Mouse (Mus musculus): ENCODE measurements around the gene Lalba. TPM values are rescaled to one million over a fixed set of nuclear protein-coding genes. Genes with fewer than 3 reads are reported as not detected.
A peak's percentile ranks its signal among the peaks of the same experiment; 100 is the strongest.
"Not testable (repeated sequence)": the region's sequence is repeated elsewhere in the genome, so short reads cannot be mapped to it uniquely, and the experiment has no call there.

The Lalba gene
- polyA plus RNA-seq (2014; fragmentation: Nextera tagmentation; extraction: Ambion mirVana): 0.25 TPM in 1 of 2 replicates, not detected in the other

DNA sequence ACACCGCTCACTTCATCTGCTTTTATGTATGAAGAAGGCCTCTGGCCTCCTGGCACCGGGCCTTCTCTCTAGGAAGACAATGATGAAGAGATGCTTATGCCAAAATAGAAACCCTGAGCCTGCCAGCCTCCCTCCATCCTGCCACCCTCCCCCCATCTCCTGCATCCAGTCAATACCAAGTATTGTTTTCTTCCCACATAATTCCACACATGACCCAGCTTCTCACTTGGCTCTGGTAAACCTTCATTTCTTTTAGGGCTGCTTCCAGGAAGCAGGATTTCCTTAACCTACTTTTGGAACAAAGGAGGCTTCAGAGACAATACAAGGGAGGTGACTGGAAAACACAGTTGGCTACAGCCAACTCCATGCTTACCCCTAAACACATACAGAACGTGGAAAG, at the start of gene Lalba:
Gene Lalba, minus strand, starts transcription at position 21 of the 400 bp plus-strand sequence.
- no peak within 1 kb of the TSS for H3K4me2 ChIP-seq (ENCODE audit: low read depth, low read length, severe bottlenecking)
- no peaks in the 10 kb centered on the region for H3K27me3 ChIP-seq (ENCODE audit: control insufficient read depth, insufficient read depth, low read length)
- no peak within 1 kb of the TSS for H3K4me3 ChIP-seq (ENCODE audit: low read depth, low read length)
- DNase-seq (ENCODE audit: low spot score) (no peak), ATAC-seq (replicated peaks; ENCODE audit: low FRiP score) (no peak)
- H3K9ac ChIP-seq (ENCODE audit: low read length): no peak within 1 kb of the TSS
- no peaks in the 10 kb centered on the region for H3K9me3 ChIP-seq (ENCODE audit: control insufficient read depth, low read length)
- no peaks in the 10 kb centered on the region for H3K4me1 ChIP-seq (replicated peaks; ENCODE audit: control insufficient read depth, insufficient read depth, low read length)
- no peak within 1 kb of the TSS for H3K27ac ChIP-seq (ENCODE audit: low read depth, low read length)
- WGBS: 68% methylated on average over 3 of the region's 3 CpGs
- no peaks in the 10 kb centered on the region for H3K36me3 ChIP-seq (ENCODE audit: control insufficient read depth, insufficient read depth, low read length)

DNA sequence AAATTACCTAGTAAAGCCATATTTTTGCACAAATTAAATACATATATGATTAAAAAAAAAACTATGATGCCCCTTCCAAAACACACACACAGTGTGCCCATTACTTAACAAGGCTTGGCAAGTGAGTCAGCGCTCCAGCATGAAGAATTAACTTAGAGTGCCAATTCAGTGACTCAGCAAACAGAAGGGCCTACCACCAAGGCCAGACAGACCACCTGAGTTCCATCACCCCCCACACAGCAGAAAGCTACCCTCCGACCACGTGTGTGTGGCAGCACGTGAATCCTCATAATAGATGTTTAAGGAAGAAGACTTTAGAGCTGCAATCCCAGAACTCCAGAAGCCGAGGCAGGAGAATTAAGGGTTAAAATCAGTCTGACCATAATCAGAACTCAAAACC, 49.8 kb upstream of the Lalba start:
- peak overlapping the region; percentile 99 for H3K9ac ChIP-seq (ENCODE audit: low read length)

DNA sequence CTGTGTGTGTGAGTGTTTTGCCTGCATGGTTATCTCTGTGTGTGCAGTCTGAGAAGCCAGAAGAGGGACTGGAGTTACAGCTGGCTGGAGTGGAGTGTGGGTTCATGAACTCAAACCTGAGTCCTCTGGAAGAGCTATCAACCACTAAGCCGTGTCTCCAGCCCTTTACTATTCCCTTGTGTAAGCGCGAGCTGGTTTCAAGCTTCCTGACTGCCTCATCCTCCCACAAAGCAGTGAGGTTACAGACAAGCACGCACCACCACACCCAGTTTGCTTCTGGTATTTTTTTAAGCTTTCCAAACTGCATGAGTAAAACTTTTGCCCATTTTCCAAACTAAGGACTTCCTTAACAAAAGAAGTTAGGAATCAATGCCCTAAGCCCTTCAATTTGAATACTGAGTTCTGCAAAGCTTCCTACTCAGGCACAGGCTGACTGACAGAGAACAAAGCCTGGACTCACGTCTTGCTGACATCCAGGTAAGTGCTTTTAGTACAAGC, 45.6 kb upstream of the Lalba start:
- Histone ChIP-seq H3K36me3 (ENCODE audit: control insufficient read depth, insufficient read depth, low read length) (peaks cover 27% of the 10 kb centered on the region; the same call in 1 of the 2 replicates), H3K9me3 (ENCODE audit: control insufficient read depth, low read length) (no peaks in the 10 kb centered on the region), H3K4me1 (replicated peaks; ENCODE audit: control insufficient read depth, insufficient read depth, low read length) (0 out of 2 replicates have a peak, but pooled peaks cover 4% of the 10 kb centered on the region), H3K9ac (ENCODE audit: low read length) (no peak overlapping the region), H3K4me3 (ENCODE audit: low read depth, low read length) (no peak overlapping the region), H3K27me3 (ENCODE audit: control insufficient read depth, insufficient read depth, low read length) (no peaks in the 10 kb centered on the region), H3K27ac (ENCODE audit: low read depth, low read length) (no peak overlapping the region), H3K4me2 (ENCODE audit: low read depth, low read length, severe bottlenecking) (no peak overlapping the region)
- ATAC-seq (replicated peaks; ENCODE audit: low FRiP score): no peak
- WGBS: 89% methylated on average over 5 of the region's 5 CpGs
- DNase-seq (ENCODE audit: low spot score): peak; percentile 32

More for the DNA sequence above, 49.8 kb upstream of the Lalba start:
- Histone ChIP-seq H3K9me3 (ENCODE audit: control insufficient read depth, low read length) (no peaks in the 10 kb centered on the region), H3K4me2 (ENCODE audit: low read depth, low read length, severe bottlenecking) (peak overlapping the region; percentile 82), H3K36me3 (ENCODE audit: control insufficient read depth, insufficient read depth, low read length) (peaks cover 20% of the 10 kb centered on the region; the same call in 1 of the 2 replicates), H3K4me3 (ENCODE audit: low read depth, low read length) (peak overlapping the region; percentile 79), H3K27me3 (ENCODE audit: control insufficient read depth, insufficient read depth, low read length) (no peaks in the 10 kb centered on the region), H3K27ac (ENCODE audit: low read depth, low read length) (no peak overlapping the region), H3K4me1 (replicated peaks; ENCODE audit: control insufficient read depth, insufficient read depth, low read length) (0 out of 2 replicates have a peak, but pooled peaks cover 4% of the 10 kb centered on the region)
- 46% methylated on average over 5 of the region's 5 CpGs for WGBS
- ATAC-seq (replicated peaks; ENCODE audit: low FRiP score): no peak
- no peak for DNase-seq (ENCODE audit: low spot score)

DNA sequence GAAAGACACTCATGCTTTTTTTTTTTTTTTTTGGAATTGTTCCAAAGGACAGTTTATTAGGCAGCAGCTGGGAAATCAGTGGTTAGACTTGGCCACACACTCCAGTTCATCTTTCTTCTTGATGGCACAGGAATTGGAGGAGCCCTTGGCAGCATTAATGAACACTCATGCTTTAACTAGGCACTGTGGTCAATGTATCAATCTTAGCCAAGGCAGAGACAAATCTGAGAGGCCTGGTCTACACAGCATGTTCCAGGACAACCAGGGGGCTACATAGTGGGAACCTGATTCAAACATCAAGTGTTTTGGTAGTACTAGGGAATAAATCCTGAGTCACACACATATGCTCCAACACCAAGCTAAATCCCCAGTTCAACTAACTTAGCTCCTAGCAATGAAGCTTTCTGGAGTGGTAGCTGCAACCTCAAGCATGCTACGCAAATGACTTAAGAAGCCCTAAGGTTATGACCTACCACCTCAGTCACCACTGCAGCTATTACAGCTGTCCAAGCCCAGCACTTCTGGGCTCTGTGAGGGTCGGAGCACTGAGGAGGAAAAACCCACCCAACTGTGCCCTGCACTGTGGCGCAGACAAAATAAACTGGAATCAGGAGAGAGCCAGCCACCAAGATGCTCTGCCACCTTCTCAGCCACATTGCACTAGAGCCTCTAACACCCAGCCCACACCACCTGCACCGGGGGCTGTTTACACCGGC, 44.7 kb upstream of the Lalba start:
- Histone ChIP-seq H3K4me3 (ENCODE audit: low read depth, low read length) (no peak overlapping the region), H3K27ac (ENCODE audit: low read depth, low read length) (no peak overlapping the region), H3K4me2 (ENCODE audit: low read depth, low read length, severe bottlenecking) (no peak overlapping the region), H3K4me1 (replicated peaks; ENCODE audit: control insufficient read depth, insufficient read depth, low read length) (0 out of 2 replicates have a peak, but pooled peaks cover under 1% of the 10 kb centered on the region), H3K9me3 (ENCODE audit: control insufficient read depth, low read length) (no peaks in the 10 kb centered on the region), H3K27me3 (ENCODE audit: control insufficient read depth, insufficient read depth, low read length) (no peaks in the 10 kb centered on the region), H3K36me3 (ENCODE audit: control insufficient read depth, insufficient read depth, low read length) (peaks cover 32% of the 10 kb centered on the region; the same call in 1 of the 2 replicates), H3K9ac (ENCODE audit: low read length) (no peak overlapping the region)
- WGBS: 95% methylated on average over 5 of the region's 5 CpGs
- ATAC-seq (replicated peaks; ENCODE audit: low FRiP score): no peak
- peak; percentile 35 for DNase-seq (ENCODE audit: low spot score)

DNA sequence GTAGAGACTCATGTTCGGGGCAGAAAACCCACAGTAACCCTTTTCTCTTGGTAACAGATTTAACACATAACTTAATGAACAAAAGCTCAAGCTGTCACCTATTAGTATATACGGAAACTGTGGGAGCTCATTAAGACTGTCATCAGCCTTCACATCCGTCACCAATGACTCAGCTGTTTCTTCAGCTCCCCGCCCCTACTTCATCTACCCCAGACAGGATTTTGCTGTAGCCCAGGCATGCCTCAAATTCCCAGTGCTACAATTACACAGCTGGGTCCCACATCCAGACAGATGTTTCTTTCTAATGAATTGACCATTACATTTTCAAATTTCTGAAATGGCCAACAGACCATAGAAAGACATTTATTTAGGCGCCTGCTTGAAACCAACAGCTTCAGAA, 43.5 kb upstream of the Lalba start:
- 78% methylated on average over 5 of the region's 5 CpGs for WGBS
- ATAC-seq (replicated peaks; ENCODE audit: low FRiP score): no peak

DNA sequence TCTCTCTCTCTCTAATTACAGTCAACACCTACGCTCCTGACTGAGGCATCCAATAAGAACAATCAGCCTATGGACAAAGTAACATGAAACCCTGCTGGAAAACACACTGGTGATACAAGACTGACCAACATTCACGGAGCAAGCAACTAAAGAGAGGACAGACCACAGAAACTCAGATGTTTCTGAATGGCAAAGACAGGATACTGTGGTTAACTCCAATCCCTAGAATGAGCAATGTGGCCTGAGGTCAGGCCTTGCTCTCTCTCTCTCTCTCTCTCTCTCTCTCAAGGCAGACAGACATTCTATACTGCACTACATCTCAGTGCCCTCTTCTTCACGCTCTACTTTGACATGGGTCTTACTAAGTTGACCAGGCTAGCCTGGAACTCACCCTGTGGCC, 38.7 kb upstream of the Lalba start:
- H3K4me3 ChIP-seq (ENCODE audit: low read depth, low read length): no peak overlapping the region
- no peaks in the 10 kb centered on the region for H3K4me1 ChIP-seq (replicated peaks; ENCODE audit: control insufficient read depth, insufficient read depth, low read length)
- ATAC-seq (replicated peaks; ENCODE audit: low FRiP score) (no peak), DNase-seq (ENCODE audit: low spot score) (no peak)
- H3K9me3 ChIP-seq (ENCODE audit: control insufficient read depth, low read length): no peaks in the 10 kb centered on the region
- H3K9ac ChIP-seq (ENCODE audit: low read length): no peak overlapping the region
- H3K27ac ChIP-seq (ENCODE audit: low read depth, low read length): no peak overlapping the region
- H3K36me3 ChIP-seq (ENCODE audit: control insufficient read depth, insufficient read depth, low read length): peaks cover 19% of the 10 kb centered on the region; the same call in 1 of the 2 replicates
- H3K4me2 ChIP-seq (ENCODE audit: low read depth, low read length, severe bottlenecking): no peak overlapping the region
- no peaks in the 10 kb centered on the region for H3K27me3 ChIP-seq (ENCODE audit: control insufficient read depth, insufficient read depth, low read length)
- 96% methylated on average over 3 of the region's 3 CpGs for WGBS

More for the DNA sequence above, 43.5 kb upstream of the Lalba start:
- DNase-seq (ENCODE audit: low spot score): peak; percentile 32
- Histone ChIP-seq H3K4me2 (ENCODE audit: low read depth, low read length, severe bottlenecking) (no peak overlapping the region), H3K9ac (ENCODE audit: low read length) (no peak overlapping the region), H3K36me3 (ENCODE audit: control insufficient read depth, insufficient read depth, low read length) (peaks cover 28% of the 10 kb centered on the region; the same call in 1 of the 2 replicates), H3K9me3 (ENCODE audit: control insufficient read depth, low read length) (no peaks in the 10 kb centered on the region), H3K27me3 (ENCODE audit: control insufficient read depth, insufficient read depth, low read length) (no peaks in the 10 kb centered on the region), H3K27ac (ENCODE audit: low read depth, low read length) (no peak overlapping the region), H3K4me1 (replicated peaks; ENCODE audit: control insufficient read depth, insufficient read depth, low read length) (no peaks in the 10 kb centered on the region), H3K4me3 (ENCODE audit: low read depth, low read length) (no peak overlapping the region)

DNA sequence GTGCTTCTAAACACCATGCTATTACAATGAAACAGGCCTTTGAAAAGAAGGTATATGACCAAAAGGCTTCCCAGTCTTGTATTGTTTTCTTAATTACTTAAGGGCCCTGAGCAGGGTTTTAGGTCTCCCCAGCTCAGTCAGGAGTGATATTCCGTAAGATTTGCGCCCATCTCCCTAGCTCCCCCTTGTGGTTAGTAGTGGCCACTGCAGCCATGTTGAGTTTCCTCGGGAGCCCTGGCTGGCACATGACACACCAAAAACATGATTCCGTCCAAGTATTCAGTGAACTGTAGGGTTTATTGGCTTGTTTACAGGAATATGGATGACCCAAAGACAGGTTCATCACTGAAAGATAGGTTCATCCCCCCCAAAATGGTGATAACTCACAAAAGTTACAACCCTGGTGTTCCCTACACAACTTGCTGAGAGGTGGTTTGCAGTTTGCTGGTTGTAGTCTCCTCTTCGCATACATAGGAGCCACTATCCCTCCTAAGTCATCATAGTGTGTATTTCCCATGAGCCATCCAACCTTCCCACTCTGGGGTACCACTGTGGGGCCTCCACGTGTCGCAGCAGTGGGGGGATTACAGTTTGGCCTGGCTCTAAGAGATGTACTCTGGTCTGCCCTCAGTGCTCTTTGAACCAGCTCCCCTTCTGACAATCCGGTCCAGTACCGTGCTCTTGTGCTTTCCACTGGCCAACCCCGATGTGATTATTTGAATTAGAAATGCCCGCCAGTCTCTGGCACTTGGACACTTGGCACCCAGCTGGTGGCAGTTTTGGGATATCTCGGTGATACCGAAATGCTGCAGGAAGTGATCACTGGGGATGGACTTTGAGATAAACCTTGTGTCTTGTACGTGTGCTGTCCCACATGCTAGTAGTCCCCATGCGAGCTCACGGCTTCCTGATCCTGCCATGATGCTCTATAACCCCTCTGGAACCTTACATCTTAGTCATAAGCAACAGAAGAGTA, 35.1 kb upstream of the Lalba start:
- Histone ChIP-seq H3K9me3 (ENCODE audit: control insufficient read depth, low read length) (no peaks in the 10 kb centered on the region), H3K4me3 (ENCODE audit: low read depth, low read length) (no peak overlapping the region), H3K9ac (ENCODE audit: low read length) (no peak overlapping the region), H3K36me3 (ENCODE audit: control insufficient read depth, insufficient read depth, low read length) (peaks cover 13% of the 10 kb centered on the region; the same call in 1 of the 2 replicates), H3K4me1 (replicated peaks; ENCODE audit: control insufficient read depth, insufficient read depth, low read length) (no peaks in the 10 kb centered on the region), H3K27ac (ENCODE audit: low read depth, low read length) (no peak overlapping the region), H3K27me3 (ENCODE audit: control insufficient read depth, insufficient read depth, low read length) (no peaks in the 10 kb centered on the region), H3K4me2 (ENCODE audit: low read depth, low read length, severe bottlenecking) (no peak overlapping the region)
- 76% methylated on average over 16 of the region's 16 CpGs for WGBS
- ATAC-seq (replicated peaks; ENCODE audit: low FRiP score) (no peak), DNase-seq (ENCODE audit: low spot score) (peak; percentile 79)

DNA sequence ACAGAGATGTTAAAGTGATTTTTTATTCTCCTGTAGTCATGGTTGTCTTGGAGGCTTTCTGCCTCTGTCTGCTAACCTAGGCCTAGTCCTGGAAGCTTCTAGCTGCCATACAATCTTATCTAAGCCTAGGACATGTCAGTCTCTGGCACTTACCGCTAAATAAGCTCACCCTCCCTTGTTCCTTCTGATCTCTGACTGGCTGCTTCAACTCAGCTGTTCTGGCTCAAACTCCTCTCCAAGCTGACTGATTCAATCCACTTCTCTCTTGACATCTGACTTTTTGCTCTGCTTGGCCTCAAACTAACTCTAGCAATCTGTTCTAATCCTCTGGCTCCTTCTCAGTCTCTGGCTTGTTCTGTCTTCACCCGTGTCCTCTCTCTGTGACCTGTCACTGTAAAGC, 32.3 kb upstream of the Lalba start:
- H3K4me1 ChIP-seq (replicated peaks; ENCODE audit: control insufficient read depth, insufficient read depth, low read length); H3K9ac ChIP-seq (ENCODE audit: low read length); H3K4me2 ChIP-seq (ENCODE audit: low read depth, low read length, severe bottlenecking); H3K27me3 ChIP-seq (ENCODE audit: control insufficient read depth, insufficient read depth, low read length); ATAC-seq (replicated peaks; ENCODE audit: low FRiP score); H3K27ac ChIP-seq (ENCODE audit: low read depth, low read length); H3K4me3 ChIP-seq (ENCODE audit: low read depth, low read length); DNase-seq (ENCODE audit: low spot score); H3K9me3 ChIP-seq (ENCODE audit: control insufficient read depth, low read length); H3K36me3 ChIP-seq (ENCODE audit: control insufficient read depth, insufficient read depth, low read length): not testable (repeated sequence)
- 83% methylated on average over 2 of the region's 2 CpGs for WGBS

Measured in forebrain, embryonic 11.5 days (tissue).